Mouse (Mus musculus) layer of hippocampus, adult 11-12 months (tissue): ENCODE data around the gene Vps8.

Source experiments
- DNase-seq: peaks from one replicate; pipeline ENCODE4 v3.0.0; 2022; ENCODE audit warnings: low spot score

Vps8 gene

GRCm38 (mm10) chr16:21404631-21405030, 18.3 kb upstream of the Vps8 start:
- DNase-seq = no peak

GRCm38 (mm10) chr16:21405224-21405969, 17.5 kb upstream of the Vps8 start:
- DNase-seq = no peak

- no peak for DNase-seq
Observed at GRCm38 (mm10) chr16:21406136-21406535, 16.8 kb upstream of the Vps8 start.

- no peak for DNase-seq
Observed at GRCm38 (mm10) chr16:21411779-21412178, 11.1 kb upstream of the Vps8 start.

- DNase-seq = peak; percentile 80
Observed at GRCm38 (mm10) chr16:21412593-21413047, 10.3 kb upstream of the Vps8 start.

- no peak for DNase-seq
Observed at GRCm38 (mm10) chr16:21413819-21414218, 9.1 kb upstream of the Vps8 start.

- DNase-seq = no peak
Observed at GRCm38 (mm10) chr16:21415128-21415527, 7.8 kb upstream of the Vps8 start.

- DNase-seq = no peak
Observed at GRCm38 (mm10) chr16:21418012-21418411, 4.9 kb upstream of the Vps8 start.

- DNase-seq = no peak
Observed at GRCm38 (mm10) chr16:21423546-21423910, 610 bp downstream of the Vps8 start.

GRCm38 (mm10) chr16:21428131-21428530, 5.2 kb downstream of the Vps8 start:
- DNase-seq = no peak

GRCm38 (mm10) chr16:21430377-21431060, 7.6 kb downstream of the Vps8 start:
- DNase-seq = no peak

GRCm38 (mm10) chr16:21431614-21432013, 8.7 kb downstream of the Vps8 start:
- no peak for DNase-seq

- DNase-seq = no peak
Observed at GRCm38 (mm10) chr16:21433543-21433942, 10.6 kb downstream of the Vps8 start.

- no peak for DNase-seq
Observed at GRCm38 (mm10) chr16:21441012-21441411, 18.1 kb downstream of the Vps8 start.

GRCm38 (mm10) chr16:21445026-21445625, 22.2 kb downstream of the Vps8 start:
- no peak for DNase-seq

GRCm38 (mm10) chr16:21447447-21447846, 24.5 kb downstream of the Vps8 start:
- no peak for DNase-seq

- no peak for DNase-seq
Observed at GRCm38 (mm10) chr16:21448464-21448863, 25.5 kb downstream of the Vps8 start.

GRCm38 (mm10) chr16:21449890-21450289, 27.0 kb downstream of the Vps8 start:
- DNase-seq = no peak

GRCm38 (mm10) chr16:21452569-21452968, 29.7 kb downstream of the Vps8 start:
- DNase-seq = no peak

- DNase-seq = peak; percentile 28
Observed at GRCm38 (mm10) chr16:21457639-21458369, 34.9 kb downstream of the Vps8 start.

GRCm38 (mm10) chr16:21465868-21466267, 43.0 kb downstream of the Vps8 start:
- no peak for DNase-seq

GRCm38 (mm10) chr16:21470416-21470815, 47.5 kb downstream of the Vps8 start:
- no peak for DNase-seq
